Mouse (Mus musculus): ENCODE measurements around the gene Pou6f2.

DNA sequence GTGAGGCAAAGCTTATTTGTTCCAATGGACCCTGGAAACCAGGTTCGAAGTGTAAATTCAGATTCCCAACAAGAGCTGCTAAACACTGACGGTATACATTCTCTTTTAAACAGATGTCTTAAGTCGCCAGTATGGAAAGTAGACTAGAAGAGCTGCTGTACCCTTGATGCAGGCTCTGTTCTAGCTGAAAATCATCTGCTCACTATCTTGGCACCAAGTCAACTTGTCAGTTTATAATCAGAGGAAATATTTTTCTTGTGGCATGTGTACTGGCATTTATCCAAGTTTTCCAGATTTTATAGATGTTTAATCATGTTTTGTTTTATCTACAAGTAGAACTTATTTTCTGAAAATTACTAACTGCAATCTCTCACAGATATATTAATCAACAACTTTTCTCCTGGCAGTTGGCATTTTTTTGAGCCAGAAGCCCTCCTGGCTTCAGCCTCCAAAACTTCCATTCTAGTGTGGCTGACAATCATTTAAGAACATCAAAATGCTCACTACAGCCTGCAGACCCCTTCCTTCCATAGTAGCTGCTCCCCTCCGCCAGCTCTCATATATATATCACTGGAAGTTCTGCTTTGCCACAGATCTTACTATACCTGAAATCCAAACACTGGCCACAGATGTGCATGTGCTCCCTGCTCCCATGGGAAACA is 107.1 kb downstream of the Pou6f2 start:
- TF ChIP-seq CTCF (IDR thresholded peaks at IDR 0.05; ENCODE audit: control insufficient read depth, insufficient read depth, insufficient replicate concordance, low read depth, low read length) (no peak), POLR2A (IDR thresholded peaks at IDR 0.05; ENCODE audit: control insufficient read depth, low read depth, low read length) (no peak)
